Mouse (Mus musculus): Measurements from ENCODE around the gene Armc12.
A peak's percentile ranks its signal among the peaks of the same experiment; 100 is the strongest.
"Not testable (repeated sequence)": the region's sequence is repeated elsewhere in the genome, so short reads cannot be mapped to it uniquely, and the experiment has no call there.

Armc12 gene

DNA sequence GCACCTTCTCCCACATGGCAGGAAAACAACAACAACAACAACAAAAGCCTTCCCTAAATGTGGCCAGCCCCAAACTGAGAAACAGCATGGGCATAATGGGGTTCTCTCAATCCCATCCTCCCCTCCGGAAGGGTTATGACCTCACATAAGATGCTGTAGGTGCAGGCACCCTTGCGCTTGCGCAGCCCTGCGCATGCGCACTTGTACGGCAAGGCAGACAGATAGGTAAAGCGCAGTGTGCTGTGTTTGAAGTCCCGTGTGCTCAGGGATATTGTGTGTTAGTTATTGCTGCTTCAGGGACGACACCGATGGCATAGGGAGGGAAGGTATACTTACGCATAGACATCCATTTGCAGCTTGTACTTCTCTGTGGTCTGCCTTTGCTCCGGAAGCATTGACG lies 2.7 kb downstream of the Armc12 start:
- DNase-seq = no peak

DNA sequence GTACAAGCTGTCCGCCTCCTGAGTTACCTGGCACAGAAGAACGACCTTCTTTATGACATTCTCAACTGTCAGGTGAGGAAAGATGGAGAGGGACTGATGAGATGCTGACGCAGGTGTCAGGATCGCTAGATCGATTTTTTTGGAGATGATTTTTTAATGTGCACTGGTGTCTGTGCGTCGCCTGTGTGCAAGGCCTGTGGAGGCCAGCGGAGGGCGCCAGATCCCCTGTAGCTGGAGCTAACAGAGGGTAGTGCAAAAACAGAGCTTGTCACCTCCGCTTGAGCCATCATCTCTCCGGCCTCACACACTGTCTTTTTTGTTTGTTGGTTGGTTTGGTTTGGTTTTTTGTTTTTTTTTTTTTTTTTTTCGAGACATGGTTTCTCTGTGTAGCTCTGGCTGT lies 7.3 kb downstream of the Armc12 start:
- no peak for DNase-seq

DNA sequence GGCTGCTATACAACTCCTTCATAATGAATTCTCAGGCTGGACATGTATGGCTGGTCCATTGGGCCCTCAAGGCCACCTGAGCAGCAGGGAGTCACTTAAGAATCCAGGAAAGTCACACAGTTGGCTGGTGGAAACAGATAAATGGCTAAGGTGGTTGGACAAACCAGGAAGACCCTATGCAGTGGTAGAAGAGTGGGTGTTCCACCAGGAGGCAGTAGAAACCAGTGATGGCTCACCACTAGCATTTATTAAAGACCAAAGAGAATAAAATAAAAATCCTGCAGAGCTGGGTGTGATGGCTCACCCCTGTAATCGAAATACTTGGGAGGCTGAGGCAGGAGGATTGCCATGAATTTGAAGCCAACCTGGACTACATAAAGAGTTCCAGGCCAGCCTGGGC lies 16.3 kb downstream of the Armc12 start:
- DNase-seq = peak; percentile 37

DNA sequence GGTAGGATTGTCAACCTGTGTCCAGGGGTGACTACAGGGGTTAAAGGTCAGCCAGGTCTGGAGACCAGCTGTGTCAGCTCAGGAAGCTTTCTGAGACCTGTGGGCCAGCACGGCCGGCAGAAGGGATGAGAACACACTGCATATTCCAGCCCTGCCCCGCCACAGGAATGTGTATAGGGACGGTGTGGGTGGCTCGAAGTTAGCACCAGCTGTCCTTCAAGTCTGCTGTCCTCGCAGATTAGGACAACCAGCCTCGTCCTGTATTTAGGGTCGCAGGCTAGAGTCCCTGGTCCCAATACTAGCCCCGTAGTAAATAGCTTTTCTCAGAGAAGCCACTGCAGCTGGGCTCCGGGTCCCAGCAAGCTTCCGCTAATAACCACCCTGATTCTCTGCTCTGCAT lies 17.9 kb downstream of the Armc12 start:
- no peak for DNase-seq

DNA sequence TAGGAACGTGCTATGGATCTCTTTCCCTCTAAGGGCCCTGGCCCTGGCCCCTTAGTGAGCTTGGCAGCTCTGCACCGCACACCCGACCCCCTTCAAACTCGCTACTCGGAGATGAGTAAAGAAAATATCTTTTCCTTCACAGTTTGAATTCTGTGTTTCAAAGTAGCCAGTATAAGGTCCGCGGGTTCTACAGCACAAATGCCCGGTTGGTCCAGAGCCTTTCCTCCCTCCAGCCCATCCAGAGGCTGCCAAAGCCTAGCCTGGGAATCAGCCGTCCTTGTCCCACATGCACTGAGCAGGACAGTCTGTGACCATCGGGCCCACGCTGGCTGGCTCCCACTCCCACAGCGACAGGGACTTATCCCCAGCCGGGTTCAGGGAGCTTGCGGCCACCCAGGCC lies 18.5 kb downstream of the Armc12 start, which contains the start of gene Clpsl2:
Gene Clpsl2, plus strand, starts transcription at position 301 of the 400 bp plus-strand sequence.
- no peak for DNase-seq

DNA sequence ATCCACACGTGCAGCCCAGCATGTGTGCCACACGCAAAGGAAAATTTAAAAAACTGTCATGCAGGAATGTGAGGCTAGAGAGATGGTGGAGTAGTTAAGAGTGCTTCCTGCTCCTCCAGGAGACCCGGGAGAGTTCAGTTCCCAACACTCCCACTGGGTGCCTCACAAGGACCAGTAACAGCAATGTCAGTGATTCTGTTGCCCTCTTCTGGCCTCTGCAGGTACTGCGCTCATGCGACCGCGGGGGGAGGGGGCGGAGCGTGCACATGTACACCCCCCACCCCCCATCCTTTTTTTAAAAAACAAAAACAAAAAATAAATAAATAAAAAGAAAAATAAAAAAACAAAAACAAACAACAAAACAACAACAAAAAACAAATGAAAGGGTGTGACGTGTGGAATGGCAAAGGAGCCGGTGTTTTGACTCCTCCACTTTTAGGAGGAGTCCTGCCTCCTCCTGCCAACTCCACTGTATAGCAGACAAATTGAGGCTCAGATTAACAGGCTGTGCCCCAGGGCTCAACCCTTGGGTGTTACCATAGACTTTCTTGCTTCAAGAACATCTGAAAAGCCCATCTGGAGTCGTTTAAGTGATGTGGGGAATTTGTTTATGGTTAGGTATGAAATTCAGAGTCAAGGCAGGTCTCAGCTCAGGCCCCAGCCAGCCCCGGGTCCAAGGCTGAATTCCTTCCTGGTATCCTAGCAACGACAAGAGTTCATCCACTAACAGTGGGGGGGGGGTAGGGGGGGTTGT lies 22.6 kb downstream of the Armc12 start:
- peak; percentile 88 for DNase-seq

DNA sequence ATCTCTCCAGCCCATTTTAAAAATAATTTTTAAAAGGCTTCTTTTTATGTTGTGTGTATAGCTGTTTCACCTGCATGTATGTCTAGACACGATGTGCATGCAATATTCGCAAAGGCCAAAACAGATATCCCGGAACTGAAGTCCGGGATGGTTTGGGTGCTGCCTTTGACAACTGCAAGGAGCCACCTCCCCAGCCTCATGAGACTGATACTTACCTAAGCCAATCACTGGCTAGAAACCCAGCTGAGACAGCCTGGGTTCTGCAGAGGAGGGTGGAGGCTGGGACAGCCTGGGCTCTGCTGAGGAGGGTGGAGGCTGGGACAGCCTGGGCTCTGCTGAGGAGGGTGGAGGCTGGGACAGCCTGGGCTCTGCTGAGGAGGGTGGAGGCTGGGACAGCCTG lies 23.4 kb downstream of the Armc12 start:
- not testable (repeated sequence) for DNase-seq

DNA sequence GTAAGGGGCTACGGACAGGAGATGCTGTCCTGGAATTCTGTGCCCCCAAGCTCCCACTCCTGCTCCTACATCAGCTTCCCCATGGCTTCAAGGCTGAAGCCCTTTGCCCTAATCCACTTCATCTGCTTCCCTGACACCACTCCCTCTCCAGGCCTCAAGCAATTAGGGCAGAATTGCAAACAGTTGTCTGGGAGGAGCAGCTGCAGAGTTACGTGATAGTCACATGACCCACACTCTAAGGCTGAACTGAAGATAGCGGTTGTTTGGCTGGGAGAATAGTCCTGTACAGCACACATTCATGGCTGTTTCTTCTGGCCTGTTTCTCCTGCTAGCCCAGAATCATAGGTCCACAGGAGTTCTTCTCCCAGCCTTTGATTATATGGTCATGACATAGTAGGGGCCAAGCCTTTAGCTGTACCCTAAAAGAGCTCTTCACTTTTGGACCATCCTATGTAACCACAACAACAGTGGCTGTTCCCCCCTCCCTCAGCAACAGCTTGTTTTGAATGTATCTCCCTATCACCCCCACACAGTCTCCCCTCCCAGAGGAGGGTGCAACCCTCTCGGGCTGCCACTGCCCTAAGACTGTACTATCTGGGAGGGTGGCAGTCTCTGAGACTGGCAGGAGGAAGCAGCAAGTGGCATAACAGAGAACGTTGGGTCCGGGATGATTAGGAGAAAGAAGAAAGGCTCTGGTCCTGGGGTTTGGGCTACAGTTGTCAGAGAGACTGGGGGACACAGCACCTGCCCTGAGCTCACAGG lies 26.2 kb downstream of the Armc12 start:
- DNase-seq = no peak

DNA sequence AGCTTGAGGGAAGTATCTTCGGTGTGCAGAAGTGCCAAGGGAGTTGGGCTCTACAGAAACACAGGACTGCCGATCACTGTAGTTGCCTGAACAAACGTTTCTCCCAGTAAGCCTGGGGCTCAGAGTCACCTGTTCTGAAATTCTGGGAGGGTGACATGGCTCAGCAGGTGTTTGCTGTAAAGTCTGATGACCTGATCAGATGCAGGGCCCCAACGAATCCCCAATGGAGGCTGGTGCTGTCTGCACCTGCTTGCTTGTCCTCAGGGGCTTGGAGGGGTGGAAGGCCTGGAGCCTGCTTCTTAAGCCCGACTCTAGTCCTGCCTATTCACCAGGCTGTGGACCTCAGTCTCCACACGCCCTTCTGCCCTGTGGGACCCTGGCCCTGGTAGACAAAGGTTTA lies 27.2 kb downstream of the Armc12 start:
- no peak for DNase-seq

DNA sequence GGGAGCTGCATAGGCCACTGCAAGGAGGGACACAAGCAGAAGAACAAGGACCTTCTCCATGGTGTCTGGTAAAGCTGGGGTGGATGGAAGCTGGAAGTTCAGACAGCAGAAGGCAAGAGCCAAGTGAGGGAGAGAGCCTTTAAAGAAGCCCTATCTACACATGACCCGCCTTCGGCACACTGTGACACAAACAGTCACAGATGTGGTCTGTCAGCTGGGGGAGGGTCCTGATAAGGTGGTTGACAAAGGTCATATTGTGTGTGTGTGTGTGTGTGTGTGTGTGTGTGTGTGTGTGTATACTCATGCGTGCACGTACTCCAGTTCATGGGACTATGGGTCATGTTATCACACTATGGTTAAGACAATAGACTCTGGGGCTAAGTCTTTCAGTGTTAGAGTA lies 30.0 kb downstream of the Armc12 start, which contains the start of gene Clps:
Gene Clps, minus strand, starts transcription at position 169 of the 400 bp plus-strand sequence.
- no peak for DNase-seq

DNA sequence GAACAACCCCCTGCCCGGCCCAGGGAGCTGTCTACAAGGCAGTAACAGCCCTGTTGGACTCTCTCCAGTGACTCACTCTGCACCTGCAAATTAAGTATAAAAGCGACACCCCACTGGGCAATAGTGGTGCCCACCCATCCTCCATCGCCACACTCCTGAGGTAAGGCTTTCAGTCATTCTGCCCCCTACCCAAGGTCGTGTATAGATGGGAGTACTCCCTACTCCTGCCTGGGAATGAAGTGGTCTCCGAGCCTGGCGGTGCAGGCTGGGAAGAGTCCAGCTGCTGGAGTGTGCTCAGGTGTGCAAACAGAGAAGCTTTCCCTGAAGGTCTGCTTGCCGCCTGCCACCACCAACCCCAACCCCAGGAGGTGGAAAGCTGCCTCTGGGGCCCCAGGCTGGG lies 31.0 kb downstream of the Armc12 start:
- no peak for DNase-seq

DNA sequence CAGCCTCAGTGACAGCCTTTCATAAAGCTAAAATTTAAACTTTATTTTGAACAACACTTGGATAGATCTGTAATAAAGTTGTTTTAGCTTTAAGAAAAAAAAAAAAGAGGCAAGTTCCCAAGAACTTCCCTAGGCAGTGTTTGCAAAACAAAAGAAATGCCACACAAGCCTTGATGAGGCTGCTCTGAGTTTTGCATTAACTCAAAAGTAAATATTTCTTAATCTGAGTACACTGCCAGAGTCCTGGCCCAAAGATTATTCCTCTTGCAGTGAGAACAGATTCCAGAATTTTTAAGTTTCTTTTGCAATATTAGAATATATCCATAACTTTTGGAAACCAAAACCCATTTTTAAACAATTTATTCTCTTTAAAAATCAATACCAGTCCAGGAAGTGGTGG lies 34.6 kb downstream of the Armc12 start:
- DNase-seq = no peak

DNA sequence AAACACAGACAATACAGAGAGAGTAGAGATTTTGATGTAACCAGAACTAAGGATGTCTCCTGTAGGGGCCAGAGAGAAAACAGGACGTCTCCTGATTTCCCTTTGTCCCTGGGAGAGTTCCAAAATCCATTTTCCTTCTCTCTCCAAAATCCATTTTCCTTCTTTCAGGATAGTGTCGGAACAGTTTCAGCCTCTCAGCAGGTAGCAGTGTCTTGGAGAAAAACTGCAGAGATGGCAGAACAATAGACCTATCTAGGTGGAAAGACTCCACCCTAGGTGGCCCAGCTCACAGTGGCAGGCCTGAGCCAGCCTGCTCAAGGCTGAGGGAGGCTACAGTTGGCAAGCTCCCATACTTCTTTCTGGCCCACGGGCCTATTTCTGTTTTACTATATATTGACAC lies 36.9 kb downstream of the Armc12 start:
- DNase-seq = no peak

DNA sequence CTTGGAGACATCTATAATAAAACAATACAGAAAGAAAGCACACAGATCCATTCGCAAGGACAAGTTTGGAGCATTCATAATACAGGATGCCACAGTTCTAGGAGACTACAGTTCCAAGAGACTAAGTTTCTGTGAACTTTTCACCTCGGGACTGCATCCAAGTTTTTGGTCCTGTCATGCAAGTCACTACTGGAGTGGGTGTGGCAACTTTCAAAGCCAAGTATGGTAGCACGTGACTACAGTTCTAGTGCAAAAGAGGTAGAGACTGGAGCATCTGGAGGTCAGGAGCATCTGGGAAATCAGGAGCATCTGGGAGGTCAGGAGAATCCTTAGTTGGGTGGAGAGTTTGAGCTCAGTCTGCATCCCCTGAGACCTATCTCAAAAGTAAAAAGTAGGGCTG lies 41.3 kb downstream of the Armc12 start:
- DNase-seq = no peak

DNA sequence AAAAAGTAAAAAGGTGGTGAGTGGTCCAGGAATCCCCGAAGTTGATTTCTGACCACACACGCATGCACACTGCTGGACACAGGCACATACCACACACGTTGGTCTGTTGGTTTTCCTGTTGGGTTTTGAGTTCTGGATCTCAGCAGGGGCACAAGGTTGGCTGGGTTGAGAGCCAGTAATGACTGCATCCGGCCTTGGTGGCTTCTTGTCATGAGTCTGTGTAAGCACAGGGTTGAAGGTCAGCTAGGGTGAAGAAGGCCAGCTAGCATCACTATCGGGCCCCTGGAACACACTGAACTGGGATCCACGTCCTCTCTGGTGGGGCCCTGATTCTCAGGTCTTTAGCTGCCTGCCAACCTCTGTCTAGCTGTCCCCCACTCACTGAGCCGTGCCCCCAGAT lies 41.9 kb downstream of the Armc12 start:
- DNase-seq = no peak

DNA sequence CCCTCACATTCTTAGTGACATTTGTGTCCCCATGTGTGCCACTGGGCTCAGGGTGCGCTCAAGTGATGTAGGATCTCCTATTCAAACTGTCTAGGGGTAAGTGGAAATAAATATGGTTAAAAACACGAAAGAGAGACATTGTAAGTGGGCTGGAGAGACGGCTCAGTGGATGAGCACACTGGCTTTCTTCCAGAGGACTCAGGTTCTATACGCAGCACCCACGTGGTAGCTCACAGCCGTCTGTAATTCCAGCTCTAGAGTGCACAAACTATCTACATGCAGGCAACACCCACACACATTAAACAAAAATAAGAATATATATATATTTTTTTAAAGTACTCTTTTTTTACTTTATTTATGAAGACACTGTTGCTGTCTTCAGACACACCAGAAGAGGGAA lies 42.3 kb downstream of the Armc12 start:
- DNase-seq = no peak

DNA sequence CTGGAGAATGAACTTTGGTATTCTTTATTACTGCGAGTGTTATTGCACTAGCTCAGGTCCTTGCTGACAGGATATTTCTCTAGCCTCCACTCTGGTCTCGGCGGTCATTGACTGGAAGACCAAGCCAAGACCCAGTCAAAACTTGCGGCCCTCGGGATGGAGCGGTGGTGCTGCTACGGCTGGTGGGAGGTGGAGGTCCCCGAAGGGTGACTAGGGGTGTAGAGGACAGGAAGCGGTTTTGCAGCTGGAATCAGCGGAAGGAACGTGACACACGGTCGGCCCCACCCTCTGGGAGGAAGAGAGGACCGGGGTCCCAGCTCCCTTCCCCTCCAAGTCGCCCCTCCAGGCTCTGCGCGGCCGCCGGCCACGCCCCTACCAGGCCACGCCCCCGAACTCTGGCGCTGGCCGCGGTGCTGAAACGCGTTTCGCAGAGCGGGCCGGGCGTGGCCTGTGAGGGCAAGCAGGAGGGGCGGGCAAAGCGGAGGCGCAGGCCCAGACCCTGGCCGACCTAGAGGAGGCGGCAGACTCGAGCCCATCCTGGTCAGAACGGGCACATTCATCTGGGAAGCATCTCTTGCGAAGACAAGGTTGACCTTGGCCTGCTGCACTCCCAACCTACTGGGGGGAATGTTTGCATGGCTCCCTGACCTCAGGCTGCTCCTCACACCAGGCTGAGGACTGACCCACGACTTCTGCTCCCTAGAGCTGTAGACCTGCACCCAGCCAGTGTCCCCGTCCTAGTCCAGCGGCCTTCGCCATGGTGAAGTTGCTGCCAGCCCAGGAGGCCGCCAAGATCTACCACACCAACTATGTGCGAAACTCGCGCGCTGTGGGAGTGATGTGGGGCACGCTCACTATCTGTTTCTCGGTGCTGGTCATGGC lies 44.9 kb downstream of the Armc12 start, which contains the start of gene Lhfpl5:
Gene Lhfpl5, plus strand, starts transcription at position 398 of the 882 bp plus-strand sequence.
- DNase-seq = peak; percentile 55

DNA sequence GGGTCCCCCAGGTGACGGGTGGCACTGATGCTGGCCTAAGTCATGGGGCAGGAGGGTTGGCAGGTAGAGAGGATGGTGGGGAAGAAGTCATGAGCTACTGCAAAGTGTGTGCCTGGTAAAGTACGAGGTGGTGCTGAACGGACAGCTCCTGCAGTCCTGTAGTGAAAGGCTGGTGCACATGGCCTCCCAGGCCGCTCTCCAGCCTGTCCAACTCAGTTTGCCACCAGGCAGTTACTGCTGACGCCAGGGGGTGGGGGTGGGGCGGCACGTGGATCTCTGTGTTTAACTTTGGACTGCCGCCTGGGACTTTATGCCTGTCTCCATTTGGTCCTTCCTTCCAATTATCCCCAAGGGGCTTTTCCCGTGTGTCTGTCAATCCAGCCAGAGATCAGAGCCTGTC lies 49.8 kb downstream of the Armc12 start:
- peak; percentile 76 for DNase-seq

DNA sequence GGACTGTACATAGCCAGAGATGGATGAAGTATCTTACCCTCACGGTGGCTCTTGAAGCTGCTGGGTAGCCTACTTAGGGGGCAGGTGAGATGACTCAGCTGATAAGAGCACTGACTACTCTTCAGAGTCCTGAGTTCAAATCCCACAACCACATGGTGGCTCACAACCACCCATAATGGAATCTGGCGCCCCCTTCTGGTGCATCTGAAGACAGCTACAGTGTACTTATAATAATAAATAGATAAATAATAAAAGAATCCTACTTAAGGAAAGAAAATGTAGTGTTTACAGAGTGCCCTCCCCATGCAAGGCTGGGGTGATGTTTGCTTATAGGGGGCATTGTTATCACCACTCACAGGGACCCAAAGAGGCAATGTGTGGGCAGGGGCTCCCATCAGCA lies 50.5 kb downstream of the Armc12 start:
- DNase-seq = no peak

DNA sequence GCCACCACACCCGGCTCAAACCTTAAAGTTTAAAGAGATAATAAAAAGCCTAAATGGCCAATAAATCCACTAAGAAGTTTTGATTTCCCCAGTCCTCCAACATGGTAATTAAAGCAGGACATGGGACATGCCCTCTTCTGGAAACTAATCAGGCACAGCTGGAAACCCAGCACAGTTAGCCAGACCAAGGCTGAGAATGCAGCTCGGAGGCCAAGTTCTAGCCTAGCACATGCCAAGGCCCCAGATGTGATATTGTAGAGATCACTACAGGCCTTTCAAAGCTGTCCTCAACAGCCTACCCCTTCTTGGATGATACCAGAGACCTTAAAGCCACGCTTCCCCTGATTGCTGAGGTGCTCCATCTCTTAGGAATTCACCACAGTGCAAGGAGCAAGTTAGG lies 55.9 kb downstream of the Armc12 start:
- DNase-seq = peak; percentile 39

DNA sequence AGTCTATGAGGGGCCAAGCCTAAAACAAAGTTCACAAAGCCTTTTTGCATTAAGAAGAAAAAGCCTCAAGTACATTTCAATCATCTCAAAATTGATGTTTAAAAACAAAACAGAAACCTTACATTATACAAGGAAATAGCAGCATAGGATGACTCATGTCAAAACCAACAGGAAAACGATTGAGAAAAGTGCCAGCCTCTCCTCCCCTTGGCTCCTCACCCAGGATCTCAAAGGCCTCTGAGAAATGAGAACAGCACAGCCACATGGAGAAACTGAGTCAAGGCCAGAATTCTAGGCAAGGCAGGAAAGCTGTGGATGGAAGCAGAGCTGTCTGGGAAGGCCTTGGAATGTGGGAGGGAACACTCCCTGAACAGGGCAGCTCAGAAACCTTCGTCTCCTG lies 58.0 kb downstream of the Armc12 start:
- no peak for DNase-seq
